Mouse (Mus musculus) kidney, adult 2 months (tissue): ENCODE measurements around the gene Trank1.

ENCODE experiments used
- CTCF ChIP-seq: fragments of 200-500 bp; conservative IDR thresholded peaks from 2 replicates; pipeline ENCODE4 v1.5.1; 2011; ENCODE audit warnings: low read depth, mild to moderate bottlenecking, control low read depth, low read length, moderate library complexity, mixed read lengths; ENCODE audit not compliant: insufficient read depth, insufficient read length
- POLR2A ChIP-seq: fragments of 200-500 bp; IDR thresholded peaks from one replicate; pipeline ENCODE4 v1.6.1; 2011; ENCODE audit warnings: low read depth, low read length, control low read depth

GRCm38 (mm10) chr9:111356386-111356785, 44.8 kb downstream of the Trank1 start:
- TF ChIP-seq CTCF (peak; percentile 64), POLR2A (no peak)
